Mouse (Mus musculus): ENCODE results near the gene Klk1b11. TPM values are rescaled to one million over a fixed set of nuclear protein-coding genes. Genes with fewer than 3 reads are reported as not detected.
"Not testable (repeated sequence)": the region's sequence is repeated elsewhere in the genome, so short reads cannot be mapped to it uniquely, and the experiment has no call there.

Gene Klk1b11
- total and polyA plus RNA-seq, 2 experiments from 2014 or later: not detected

- TF ChIP-seq CTCF (IDR thresholded peaks at IDR 0.05; ENCODE audit: low read depth) (no peak), EP300 (IDR thresholded peaks at IDR 0.05; ENCODE audit: low read depth) (no peak)
- ATAC-seq (ENCODE audit: insufficient read depth, low read depth) (no peak), DNase-seq (ENCODE audit: low spot score) (no peak)
- Histone ChIP-seq H3K27me3 (ENCODE audit: control insufficient read depth, insufficient read depth, low read length) (no peaks in the 10 kb centered on the region), H3K4me3 (ENCODE audit: low read depth, low read length) (no peak overlapping the region), H3K9ac (replicated peaks; ENCODE audit: low read depth, low read length) (no peak overlapping the region), H3K9me3 (replicated peaks; ENCODE audit: control insufficient read depth, low read length) (no peaks in the 10 kb centered on the region), H3K36me3 (replicated peaks; ENCODE audit: control insufficient read depth, insufficient read depth, low read length) (no peaks in the 10 kb centered on the region), H3K4me1 (ENCODE audit: control insufficient read depth, insufficient read depth) (no peaks in the 10 kb centered on the region), H3K27ac (ENCODE audit: low read depth) (no peak overlapping the region), H3K4me2 (ENCODE audit: low read depth, low read length) (no peak overlapping the region)
Measured at GRCm38 (mm10) chr7:43985657-43986056, 10.0 kb upstream of the Klk1b11 start.

- not testable (repeated sequence) for H3K9ac ChIP-seq (replicated peaks; ENCODE audit: low read depth, low read length); H3K9me3 ChIP-seq (replicated peaks; ENCODE audit: control insufficient read depth, low read length); ATAC-seq (ENCODE audit: insufficient read depth, low read depth); H3K36me3 ChIP-seq (replicated peaks; ENCODE audit: control insufficient read depth, insufficient read depth, low read length); H3K4me1 ChIP-seq (ENCODE audit: control insufficient read depth, insufficient read depth); H3K4me3 ChIP-seq (ENCODE audit: low read depth, low read length); DNase-seq (ENCODE audit: low spot score); H3K27ac ChIP-seq (ENCODE audit: low read depth); H3K4me2 ChIP-seq (ENCODE audit: low read depth, low read length); H3K27me3 ChIP-seq (ENCODE audit: control insufficient read depth, insufficient read depth, low read length)
- WGBS: 50% methylated on average over 1 of the region's 1 CpGs
Measured at GRCm38 (mm10) chr7:43994821-43995220, 856 bp upstream of the Klk1b11 start.

GRCm38 (mm10) chr7:44004847-44005246, 9.2 kb downstream of the Klk1b11 start:
- Histone ChIP-seq H3K9ac (replicated peaks; ENCODE audit: low read depth, low read length) (no peak overlapping the region), H3K4me2 (ENCODE audit: low read depth, low read length) (no peak overlapping the region), H3K9me3 (replicated peaks; ENCODE audit: control insufficient read depth, low read length) (no peaks in the 10 kb centered on the region), H3K36me3 (replicated peaks; ENCODE audit: control insufficient read depth, insufficient read depth, low read length) (no peaks in the 10 kb centered on the region), H3K27ac (ENCODE audit: low read depth) (no peak overlapping the region), H3K4me3 (ENCODE audit: low read depth, low read length) (no peak overlapping the region), H3K4me1 (ENCODE audit: control insufficient read depth, insufficient read depth) (no peaks in the 10 kb centered on the region), H3K27me3 (ENCODE audit: control insufficient read depth, insufficient read depth, low read length) (no peaks in the 10 kb centered on the region)
- no peak for ATAC-seq (ENCODE audit: insufficient read depth, low read depth)
- DNase-seq (ENCODE audit: low spot score): no peak
- no peak for TF ChIP-seq CTCF (IDR thresholded peaks at IDR 0.05; ENCODE audit: low read depth)
- no peak for TF ChIP-seq EP300 (IDR thresholded peaks at IDR 0.05; ENCODE audit: low read depth)

- not testable (repeated sequence) for H3K4me1 ChIP-seq (ENCODE audit: control insufficient read depth, insufficient read depth); H3K27me3 ChIP-seq (ENCODE audit: control insufficient read depth, insufficient read depth, low read length); DNase-seq (ENCODE audit: low spot score); H3K27ac ChIP-seq (ENCODE audit: low read depth); H3K4me3 ChIP-seq (ENCODE audit: low read depth, low read length); H3K9ac ChIP-seq (replicated peaks; ENCODE audit: low read depth, low read length); ATAC-seq (ENCODE audit: insufficient read depth, low read depth); H3K9me3 ChIP-seq (replicated peaks; ENCODE audit: control insufficient read depth, low read length); H3K36me3 ChIP-seq (replicated peaks; ENCODE audit: control insufficient read depth, insufficient read depth, low read length); H3K4me2 ChIP-seq (ENCODE audit: low read depth, low read length)
Measured at GRCm38 (mm10) chr7:44011868-44012267, 16.2 kb downstream of the Klk1b11 start, which contains the start of gene Klk1b26. Klk1b26 (plus strand) TSS chr7:44012168.

- H3K9ac ChIP-seq (replicated peaks; ENCODE audit: low read depth, low read length); H3K4me1 ChIP-seq (ENCODE audit: control insufficient read depth, insufficient read depth); ATAC-seq (ENCODE audit: insufficient read depth, low read depth); H3K27me3 ChIP-seq (ENCODE audit: control insufficient read depth, insufficient read depth, low read length); H3K27ac ChIP-seq (ENCODE audit: low read depth); H3K36me3 ChIP-seq (replicated peaks; ENCODE audit: control insufficient read depth, insufficient read depth, low read length); H3K9me3 ChIP-seq (replicated peaks; ENCODE audit: control insufficient read depth, low read length); H3K4me3 ChIP-seq (ENCODE audit: low read depth, low read length); H3K4me2 ChIP-seq (ENCODE audit: low read depth, low read length); DNase-seq (ENCODE audit: low spot score): not testable (repeated sequence)
- WGBS: 70% methylated on average over 6 of the region's 6 CpGs
Measured at GRCm38 (mm10) chr7:44014666-44015065, 19.0 kb downstream of the Klk1b11 start.

GRCm38 (mm10) chr7:44015071-44015470, 19.4 kb downstream of the Klk1b11 start:
- H3K9me3 ChIP-seq (replicated peaks; ENCODE audit: control insufficient read depth, low read length): no peaks in the 10 kb centered on the region
- no peaks in the 10 kb centered on the region for H3K27me3 ChIP-seq (ENCODE audit: control insufficient read depth, insufficient read depth, low read length)
- DNase-seq (ENCODE audit: low spot score) (no peak), ATAC-seq (ENCODE audit: insufficient read depth, low read depth) (no peak)
- H3K36me3 ChIP-seq (replicated peaks; ENCODE audit: control insufficient read depth, insufficient read depth, low read length): no peaks in the 10 kb centered on the region
- no peak overlapping the region for H3K27ac ChIP-seq (ENCODE audit: low read depth)
- no peak for TF ChIP-seq CTCF (IDR thresholded peaks at IDR 0.05; ENCODE audit: low read depth)
- no peak for TF ChIP-seq EP300 (IDR thresholded peaks at IDR 0.05; ENCODE audit: low read depth)
- 64% methylated on average over 5 of the region's 5 CpGs for whole genome bisulfite sequencing
- H3K4me2 ChIP-seq (ENCODE audit: low read depth, low read length): no peak overlapping the region
- H3K4me1 ChIP-seq (ENCODE audit: control insufficient read depth, insufficient read depth): no peaks in the 10 kb centered on the region
- H3K9ac ChIP-seq (replicated peaks; ENCODE audit: low read depth, low read length): no peak overlapping the region
- no peak overlapping the region for H3K4me3 ChIP-seq (ENCODE audit: low read depth, low read length)

Other genes with a start within 250 kb of the Klk1b11 start
- gene Klk12, start 227.0 kb upstream of the Klk1b11 start, total RNA-seq (2014; rRNA removed; ENCODE audit: low replicate concordance): not detected in 2 replicates
- not detected in 2 replicates for gene Klk12, start 227.0 kb upstream of the Klk1b11 start, polyA plus RNA-seq (2015; fragmentation: Nextera tagmentation; extraction: Ambion mirVana)
- not detected in 2 replicates for gene Klk11, start 221.3 kb upstream of the Klk1b11 start, total RNA-seq (2014; rRNA removed; ENCODE audit: low replicate concordance)
- 0.15 TPM in 1 of 2 replicates, not detected in the other for gene Klk11, start 221.3 kb upstream of the Klk1b11 start, polyA plus RNA-seq (2015; fragmentation: Nextera tagmentation; extraction: Ambion mirVana)
- gene Klk10, start 214.8 kb upstream of the Klk1b11 start, total RNA-seq (2014; rRNA removed; ENCODE audit: low replicate concordance): 0.31 TPM in 1 of 2 replicates, not detected in the other
- 0.27 and 0.52 TPM in 2 replicates for gene Klk10, start 214.8 kb upstream of the Klk1b11 start, polyA plus RNA-seq (2015; fragmentation: Nextera tagmentation; extraction: Ambion mirVana)
- not detected in 2 replicates for gene Klk9, start 204.0 kb upstream of the Klk1b11 start, total RNA-seq (2014; rRNA removed; ENCODE audit: low replicate concordance)
- gene Klk9, start 204.0 kb upstream of the Klk1b11 start, polyA plus RNA-seq (2015; fragmentation: Nextera tagmentation; extraction: Ambion mirVana): 0.08 TPM in 1 of 2 replicates, not detected in the other
- gene Klk8, start 198.3 kb upstream of the Klk1b11 start, total RNA-seq (2014; rRNA removed; ENCODE audit: low replicate concordance): 9.3 and 40.6 TPM in 2 replicates
- gene Klk8, start 198.3 kb upstream of the Klk1b11 start, polyA plus RNA-seq (2015; fragmentation: Nextera tagmentation; extraction: Ambion mirVana): 16.4 and 17.0 TPM in 2 replicates
- gene Klk7, start 184.6 kb upstream of the Klk1b11 start, total RNA-seq (2014; rRNA removed; ENCODE audit: low replicate concordance): not detected in 2 replicates
- 0.05 TPM in 1 of 2 replicates, not detected in the other for gene Klk7, start 184.6 kb upstream of the Klk1b11 start, polyA plus RNA-seq (2015; fragmentation: Nextera tagmentation; extraction: Ambion mirVana)
- gene Klk6, start 171.4 kb upstream of the Klk1b11 start, total RNA-seq (2014; rRNA removed; ENCODE audit: low replicate concordance): not detected in 2 replicates
- not detected in 2 replicates for gene Klk6, start 171.4 kb upstream of the Klk1b11 start, polyA plus RNA-seq (2015; fragmentation: Nextera tagmentation; extraction: Ambion mirVana)
- not detected in 2 replicates for gene Klk5, start 153.9 kb upstream of the Klk1b11 start, total RNA-seq (2014; rRNA removed; ENCODE audit: low replicate concordance)
- not detected in 2 replicates for gene Klk5, start 153.9 kb upstream of the Klk1b11 start, polyA plus RNA-seq (2015; fragmentation: Nextera tagmentation; extraction: Ambion mirVana)
- gene Klk4, start 114.7 kb upstream of the Klk1b11 start, total RNA-seq (2014; rRNA removed; ENCODE audit: low replicate concordance): not detected in 2 replicates
- gene Klk4, start 114.7 kb upstream of the Klk1b11 start, polyA plus RNA-seq (2015; fragmentation: Nextera tagmentation; extraction: Ambion mirVana): not detected in 2 replicates
- gene Klk15, start 62.1 kb upstream of the Klk1b11 start, total RNA-seq (2014; rRNA removed; ENCODE audit: low replicate concordance): not detected in 2 replicates
- not detected in 2 replicates for gene Klk15, start 62.1 kb upstream of the Klk1b11 start, polyA plus RNA-seq (2015; fragmentation: Nextera tagmentation; extraction: Ambion mirVana)
- not detected in 2 replicates for gene Klk1b8, start 45.2 kb upstream of the Klk1b11 start, total RNA-seq (2014; rRNA removed; ENCODE audit: low replicate concordance)
- not detected in 2 replicates for gene Klk1b8, start 45.2 kb upstream of the Klk1b11 start, polyA plus RNA-seq (2015; fragmentation: Nextera tagmentation; extraction: Ambion mirVana)
- not detected in 2 replicates for gene Klk1b1, start 29.1 kb upstream of the Klk1b11 start, total RNA-seq (2014; rRNA removed; ENCODE audit: low replicate concordance)
- not detected in 2 replicates for gene Klk1b1, start 29.1 kb upstream of the Klk1b11 start, polyA plus RNA-seq (2015; fragmentation: Nextera tagmentation; extraction: Ambion mirVana)
- gene Klk1b9, start 19.8 kb upstream of the Klk1b11 start, total RNA-seq (2014; rRNA removed; ENCODE audit: low replicate concordance): not detected in 2 replicates
- not detected in 2 replicates for gene Klk1b9, start 19.8 kb upstream of the Klk1b11 start, polyA plus RNA-seq (2015; fragmentation: Nextera tagmentation; extraction: Ambion mirVana)
- gene Klk1b26, start 16.3 kb downstream of the Klk1b11 start, total RNA-seq (2014; rRNA removed; ENCODE audit: low replicate concordance): not detected in 2 replicates
- not detected in 2 replicates for gene Klk1b26, start 16.3 kb downstream of the Klk1b11 start, polyA plus RNA-seq (2015; fragmentation: Nextera tagmentation; extraction: Ambion mirVana)
- gene Klk1b27, start 56.4 kb downstream of the Klk1b11 start, total RNA-seq (2014; rRNA removed; ENCODE audit: low replicate concordance): not detected in 2 replicates
- gene Klk1b27, start 56.4 kb downstream of the Klk1b11 start, polyA plus RNA-seq (2015; fragmentation: Nextera tagmentation; extraction: Ambion mirVana): not detected in 2 replicates
- gene Klk1b21, start 106.5 kb downstream of the Klk1b11 start, total RNA-seq (2014; rRNA removed; ENCODE audit: low replicate concordance): not detected in 2 replicates
- gene Klk1b21, start 106.5 kb downstream of the Klk1b11 start, polyA plus RNA-seq (2015; fragmentation: Nextera tagmentation; extraction: Ambion mirVana): not detected in 2 replicates
- not detected in 2 replicates for gene Klk1b22, start 116.8 kb downstream of the Klk1b11 start, total RNA-seq (2014; rRNA removed; ENCODE audit: low replicate concordance)
- gene Klk1b22, start 116.8 kb downstream of the Klk1b11 start, polyA plus RNA-seq (2015; fragmentation: Nextera tagmentation; extraction: Ambion mirVana): not detected in 2 replicates
- not detected in 2 replicates for gene Klk1b16, start 140.9 kb downstream of the Klk1b11 start, total RNA-seq (2014; rRNA removed; ENCODE audit: low replicate concordance)
- gene Klk1b16, start 140.9 kb downstream of the Klk1b11 start, polyA plus RNA-seq (2015; fragmentation: Nextera tagmentation; extraction: Ambion mirVana): not detected in 2 replicates
- gene Klk1b24, start 192.4 kb downstream of the Klk1b11 start, total RNA-seq (2014; rRNA removed; ENCODE audit: low replicate concordance): not detected in 2 replicates
- gene Klk1b24, start 192.4 kb downstream of the Klk1b11 start, polyA plus RNA-seq (2015; fragmentation: Nextera tagmentation; extraction: Ambion mirVana): not detected in 2 replicates
- not detected in 2 replicates for gene Klk1b3, start 202.3 kb downstream of the Klk1b11 start, total RNA-seq (2014; rRNA removed; ENCODE audit: low replicate concordance)
- gene Klk1b3, start 202.3 kb downstream of the Klk1b11 start, polyA plus RNA-seq (2015; fragmentation: Nextera tagmentation; extraction: Ambion mirVana): not detected in 2 replicates
- gene Klk1b4, start 211.6 kb downstream of the Klk1b11 start, total RNA-seq (2014; rRNA removed; ENCODE audit: low replicate concordance): not detected in 2 replicates
- not detected in 2 replicates for gene Klk1b4, start 211.6 kb downstream of the Klk1b11 start, polyA plus RNA-seq (2015; fragmentation: Nextera tagmentation; extraction: Ambion mirVana)
- gene Klk1b5, start 220.1 kb downstream of the Klk1b11 start, total RNA-seq (2014; rRNA removed; ENCODE audit: low replicate concordance): not detected in 2 replicates
- not detected in 2 replicates for gene Klk1b5, start 220.1 kb downstream of the Klk1b11 start, polyA plus RNA-seq (2015; fragmentation: Nextera tagmentation; extraction: Ambion mirVana)
- not detected in 2 replicates for gene Klk1, start 229.5 kb downstream of the Klk1b11 start, total RNA-seq (2014; rRNA removed; ENCODE audit: low replicate concordance)
- 0.16 TPM in 1 of 2 replicates, not detected in the other for gene Klk1, start 229.5 kb downstream of the Klk1b11 start, polyA plus RNA-seq (2015; fragmentation: Nextera tagmentation; extraction: Ambion mirVana)
- not detected in 2 replicates for gene Gm36864, start 240.3 kb downstream of the Klk1b11 start, total RNA-seq (2014; rRNA removed; ENCODE audit: low replicate concordance)
- not detected in 2 replicates for gene Gm36864, start 240.3 kb downstream of the Klk1b11 start, polyA plus RNA-seq (2015; fragmentation: Nextera tagmentation; extraction: Ambion mirVana)

All from heart, postnatal 0 days (tissue).